Mouse (Mus musculus) small intestine, adult 2 months (tissue): ENCODE measurements around the gene Dennd1a.
A peak's percentile ranks its signal among the peaks of the same experiment; 100 is the strongest.

Source experiments
- CTCF ChIP-seq: fragments of 200-500 bp; IDR thresholded peaks from 2 replicates; pipeline ENCODE4 v1.5.1; 2012; ENCODE audit warnings: low read depth, mild to moderate bottlenecking, control low read depth, inconsistent platforms, low read length, moderate library complexity, mixed read lengths; ENCODE audit not compliant: insufficient replicate concordance, insufficient read length; ENCODE audit errors: extremely low read depth
- POLR2A ChIP-seq: fragments of 200-500 bp; IDR thresholded peaks from 2 replicates; pipeline ENCODE4 v1.6.1; 2012; ENCODE audit warnings: low read depth, mild to moderate bottlenecking, control low read depth, inconsistent platforms, low read length, moderate library complexity

GRCm38 (mm10) chr2:38286733-38287551 is at the start of gene Dennd1a:
- TF ChIP-seq CTCF (no peak), POLR2A (peak; percentile 72; the same call in 1 of the 2 replicates)
